Mouse (Mus musculus): ENCODE results near the gene Prss41. TPM values are rescaled to one million over a fixed set of nuclear protein-coding genes. Genes with fewer than 3 reads are reported as not detected.

Prss41 gene
- polyA plus RNA-seq, 1 experiment from 2014 or later: 0.96 TPM

DNA sequence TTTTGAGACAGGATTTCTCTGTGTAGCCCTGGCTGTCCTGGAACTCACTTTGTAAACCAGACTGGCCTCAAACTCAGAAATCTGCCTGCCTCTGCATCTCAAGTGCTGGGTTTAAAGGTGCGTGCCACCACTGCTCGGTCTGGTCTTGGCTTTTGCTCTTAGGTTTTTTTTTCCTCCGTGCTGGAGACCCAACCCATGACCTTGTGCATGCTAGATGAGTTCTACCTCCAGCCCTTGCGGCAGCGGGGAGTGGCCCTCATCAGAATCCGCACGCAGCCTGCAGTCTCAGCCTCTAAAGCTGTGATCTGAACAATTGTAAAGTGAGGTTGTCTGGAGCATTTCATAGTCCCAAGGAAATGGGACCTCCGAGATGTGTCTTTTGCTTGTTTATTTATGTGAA is 48.6 kb downstream of the Prss41 start:
- Histone ChIP-seq H3K4me2 (ENCODE audit: low read depth, low read length) (no peak overlapping the region), H3K4me1 (ENCODE audit: control insufficient read depth, insufficient read depth, low read length) (peaks cover under 1% of the 10 kb centered on the region; the same call in 1 of the 2 replicates), H3K27me3 (ENCODE audit: control insufficient read depth, insufficient read depth, low read length) (no peaks in the 10 kb centered on the region), H3K9me3 (ENCODE audit: control insufficient read depth, low read length) (no peaks in the 10 kb centered on the region), H3K9ac (replicated peaks; ENCODE audit: low read depth, low read length) (no peak overlapping the region), H3K36me3 (ENCODE audit: control insufficient read depth, insufficient read depth, low read length) (no peaks in the 10 kb centered on the region), H3K27ac (ENCODE audit: low read depth, low read length) (no peak overlapping the region), H3K4me3 (ENCODE audit: low read depth, low read length) (no peak overlapping the region)
- no peak for ATAC-seq (ENCODE audit: low read depth)
- WGBS: 95% methylated on average over 8 of the region's 8 CpGs

DNA sequence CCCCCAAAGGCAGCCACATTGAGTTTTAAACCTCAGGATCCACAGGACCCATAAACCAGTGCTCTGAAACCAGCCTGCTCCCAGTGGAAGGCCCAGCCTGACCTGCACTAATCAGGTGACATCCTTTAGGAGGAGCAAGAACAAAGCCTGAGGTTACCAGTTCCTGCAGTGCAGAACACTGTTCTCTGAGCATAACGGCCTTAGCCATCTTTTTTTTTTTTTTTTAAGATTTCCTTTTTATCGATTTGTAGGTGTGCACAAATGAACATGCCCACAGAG is 53.0 kb downstream of the Prss41 start:
- Histone ChIP-seq H3K9ac (replicated peaks; ENCODE audit: low read depth, low read length) (peak overlapping the region; percentile 65), H3K4me2 (ENCODE audit: low read depth, low read length) (peak overlapping the region; percentile 75), H3K27me3 (ENCODE audit: control insufficient read depth, insufficient read depth, low read length) (no peaks in the 10 kb centered on the region), H3K27ac (ENCODE audit: low read depth, low read length) (peak overlapping the region; percentile 94), H3K9me3 (ENCODE audit: control insufficient read depth, low read length) (no peaks in the 10 kb centered on the region), H3K4me3 (ENCODE audit: low read depth, low read length) (peak overlapping the region; percentile 35), H3K36me3 (ENCODE audit: control insufficient read depth, insufficient read depth, low read length) (no peaks in the 10 kb centered on the region), H3K4me1 (ENCODE audit: control insufficient read depth, insufficient read depth, low read length) (peaks cover 10% of the 10 kb centered on the region)
- 48% methylated on average over 2 of the region's 2 CpGs for WGBS
- no peak; the same call in 1 of the 2 replicates for ATAC-seq (ENCODE audit: low read depth)

- no peaks in the 10 kb centered on the region for H3K27me3 ChIP-seq (ENCODE audit: control insufficient read depth, insufficient read depth, low read length)
- H3K4me1 ChIP-seq (ENCODE audit: control insufficient read depth, insufficient read depth, low read length): peaks cover 10% of the 10 kb centered on the region
- peak within 1 kb of the TSS; percentile 94 for H3K27ac ChIP-seq (ENCODE audit: low read depth, low read length)
- H3K9ac ChIP-seq (replicated peaks; ENCODE audit: low read depth, low read length): peak within 1 kb of the TSS; percentile 65
- no peaks in the 10 kb centered on the region for H3K36me3 ChIP-seq (ENCODE audit: control insufficient read depth, insufficient read depth, low read length)
- peak; percentile 13 for ATAC-seq (ENCODE audit: low read depth)
- peak within 1 kb of the TSS; percentile 35 for H3K4me3 ChIP-seq (ENCODE audit: low read depth, low read length)
- H3K4me2 ChIP-seq (ENCODE audit: low read depth, low read length): peak within 1 kb of the TSS; percentile 75
- H3K9me3 ChIP-seq (ENCODE audit: control insufficient read depth, low read length): no peaks in the 10 kb centered on the region
- WGBS: 2% methylated on average over 29 of the region's 29 CpGs
Observed at GRCm38 (mm10) chr17:23790269-23791078, 53.5 kb downstream of the Prss41 start, which contains the start of gene Srrm2. TSS of gene Srrm2 (plus strand) at chr17:23790532.

DNA sequence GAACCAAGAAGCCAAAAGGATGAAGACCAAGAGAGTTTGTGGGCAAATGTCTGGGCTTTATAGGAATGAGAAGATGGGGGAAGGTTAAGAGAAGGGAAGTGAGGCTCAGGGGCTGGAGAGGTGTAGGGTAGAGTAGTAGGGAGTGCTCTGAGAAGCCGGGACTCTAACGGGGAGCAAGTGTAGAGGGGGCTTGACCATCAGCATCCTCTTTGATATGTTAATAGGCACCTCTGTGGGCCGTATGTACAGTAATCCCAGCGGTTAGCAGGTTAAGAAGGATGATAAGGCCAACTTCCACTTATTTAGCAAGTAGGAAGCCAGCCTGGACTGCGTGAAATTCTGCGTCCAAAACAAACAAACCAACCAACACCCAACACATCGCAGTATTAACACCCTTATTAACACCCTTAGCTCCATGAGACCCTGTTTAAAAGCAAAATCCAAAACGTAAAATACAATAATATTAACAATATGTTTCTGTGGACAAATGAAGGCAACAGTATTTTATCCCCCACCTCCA is 54.2 kb downstream of the Prss41 start:
- no peaks in the 10 kb centered on the region for H3K9me3 ChIP-seq (ENCODE audit: control insufficient read depth, low read length)
- H3K9ac ChIP-seq (replicated peaks; ENCODE audit: low read depth, low read length): peak overlapping the region; percentile 65
- no peaks in the 10 kb centered on the region for H3K36me3 ChIP-seq (ENCODE audit: control insufficient read depth, insufficient read depth, low read length)
- H3K27ac ChIP-seq (ENCODE audit: low read depth, low read length): peak overlapping the region; percentile 94
- peak overlapping the region; percentile 35 for H3K4me3 ChIP-seq (ENCODE audit: low read depth, low read length)
- peaks cover 10% of the 10 kb centered on the region for H3K4me1 ChIP-seq (ENCODE audit: control insufficient read depth, insufficient read depth, low read length)
- WGBS: 11% methylated on average over 8 of the region's 8 CpGs
- no peaks in the 10 kb centered on the region for H3K27me3 ChIP-seq (ENCODE audit: control insufficient read depth, insufficient read depth, low read length)
- no peak for ATAC-seq (ENCODE audit: low read depth)
- peak overlapping the region; percentile 75 for H3K4me2 ChIP-seq (ENCODE audit: low read depth, low read length)

- Histone ChIP-seq H3K27me3 (ENCODE audit: control insufficient read depth, insufficient read depth, low read length) (no peaks in the 10 kb centered on the region), H3K27ac (ENCODE audit: low read depth, low read length) (no peak overlapping the region), H3K4me3 (ENCODE audit: low read depth, low read length) (no peak overlapping the region), H3K36me3 (ENCODE audit: control insufficient read depth, insufficient read depth, low read length) (no peaks in the 10 kb centered on the region), H3K4me2 (ENCODE audit: low read depth, low read length) (no peak overlapping the region), H3K4me1 (ENCODE audit: control insufficient read depth, insufficient read depth, low read length) (peaks cover 10% of the 10 kb centered on the region), H3K9me3 (ENCODE audit: control insufficient read depth, low read length) (no peaks in the 10 kb centered on the region), H3K9ac (replicated peaks; ENCODE audit: low read depth, low read length) (no peak overlapping the region)
- WGBS: 91% methylated on average over 4 of the region's 4 CpGs
- no peak for ATAC-seq (ENCODE audit: low read depth)
Observed at GRCm38 (mm10) chr17:23788973-23789372, 55.0 kb downstream of the Prss41 start.

Small RNAs within 50 kb of the gene (microRNA-seq; reads per million reads assigned to microRNA genes)
- gene Mir5125: not detected

Other genes starting within 250 kb of the Prss41 start
- 26.6 TPM in 2 replicates for gene Zfp13, start 244.7 kb downstream of the Prss41 start, polyA plus RNA-seq (2014; fragmentation: Nextera tagmentation; extraction: Ambion mirVana)
- gene Zscan10, start 243.3 kb downstream of the Prss41 start, polyA plus RNA-seq (2014; fragmentation: Nextera tagmentation; extraction: Ambion mirVana): not detected in 2 replicates
- gene Mmp25, start 198.9 kb downstream of the Prss41 start, polyA plus RNA-seq (2014; fragmentation: Nextera tagmentation; extraction: Ambion mirVana): 0.80 and 2.3 TPM in 2 replicates
- gene Bicdl2, start 183.7 kb downstream of the Prss41 start, polyA plus RNA-seq (2014; fragmentation: Nextera tagmentation; extraction: Ambion mirVana): 0.29 TPM in 1 of 2 replicates, not detected in the other
- gene Hcfc1r1, start 170.6 kb downstream of the Prss41 start, polyA plus RNA-seq (2014; fragmentation: Nextera tagmentation; extraction: Ambion mirVana): 132 and 147 TPM in 2 replicates
- 42.1 and 43.0 TPM in 2 replicates for gene Thoc6, start 170.3 kb downstream of the Prss41 start, polyA plus RNA-seq (2014; fragmentation: Nextera tagmentation; extraction: Ambion mirVana)
- 2.6 and 3.8 TPM in 2 replicates for gene Tnfrsf12a, start 166.7 kb downstream of the Prss41 start, polyA plus RNA-seq (2014; fragmentation: Nextera tagmentation; extraction: Ambion mirVana)
- not detected in 2 replicates for gene Cldn6, start 164.9 kb downstream of the Prss41 start, polyA plus RNA-seq (2014; fragmentation: Nextera tagmentation; extraction: Ambion mirVana)
- 0.70 and 1.4 TPM in 2 replicates for gene Cldn9, start 160.1 kb downstream of the Prss41 start, polyA plus RNA-seq (2014; fragmentation: Nextera tagmentation; extraction: Ambion mirVana)
- gene 1520401A03Rik, start 121.4 kb downstream of the Prss41 start, polyA plus RNA-seq (2014; fragmentation: Nextera tagmentation; extraction: Ambion mirVana): 0.21 and 0.52 TPM in 2 replicates
- 13.0 and 14.3 TPM in 2 replicates for gene Pkmyt1, start 117.8 kb downstream of the Prss41 start, polyA plus RNA-seq (2014; fragmentation: Nextera tagmentation; extraction: Ambion mirVana)
- gene Paqr4, start 103.3 kb downstream of the Prss41 start, polyA plus RNA-seq (2014; fragmentation: Nextera tagmentation; extraction: Ambion mirVana): 49.6 and 51.4 TPM in 2 replicates
- gene Kremen2, start 98.3 kb downstream of the Prss41 start, polyA plus RNA-seq (2014; fragmentation: Nextera tagmentation; extraction: Ambion mirVana): 0.93 and 1.2 TPM in 2 replicates
- gene Flywch1, start 72.6 kb downstream of the Prss41 start, polyA plus RNA-seq (2014; fragmentation: Nextera tagmentation; extraction: Ambion mirVana): 192 and 216 TPM in 2 replicates
- gene Flywch2, start 58.1 kb downstream of the Prss41 start, polyA plus RNA-seq (2014; fragmentation: Nextera tagmentation; extraction: Ambion mirVana): 69.9 and 96.5 TPM in 2 replicates
- 471 and 524 TPM in 2 replicates for gene Srrm2, start 53.6 kb downstream of the Prss41 start, polyA plus RNA-seq (2014; fragmentation: Nextera tagmentation; extraction: Ambion mirVana)
- gene Elob, start 15.0 kb downstream of the Prss41 start, polyA plus RNA-seq (2014; fragmentation: Nextera tagmentation; extraction: Ambion mirVana): 1,182 and 1,322 TPM in 2 replicates
- not detected in 2 replicates for gene Prss33, start 8.1 kb downstream of the Prss41 start, polyA plus RNA-seq (2014; fragmentation: Nextera tagmentation; extraction: Ambion mirVana)
- gene Prss32, start 317 bp downstream of the Prss41 start, polyA plus RNA-seq (2014; fragmentation: Nextera tagmentation; extraction: Ambion mirVana): not detected in 2 replicates
- not detected in 2 replicates for gene Prss21, start 23.9 kb upstream of the Prss41 start, polyA plus RNA-seq (2014; fragmentation: Nextera tagmentation; extraction: Ambion mirVana)
- not detected in 2 replicates for gene Dcpp1, start 36.7 kb upstream of the Prss41 start, polyA plus RNA-seq (2014; fragmentation: Nextera tagmentation; extraction: Ambion mirVana)
- gene Dcpp2, start 36.7 kb upstream of the Prss41 start, polyA plus RNA-seq (2014; fragmentation: Nextera tagmentation; extraction: Ambion mirVana): not detected in 2 replicates
- not detected in 2 replicates for gene Dcpp3, start 73.3 kb upstream of the Prss41 start, polyA plus RNA-seq (2014; fragmentation: Nextera tagmentation; extraction: Ambion mirVana)
- not detected in 2 replicates for gene Sbp, start 97.5 kb upstream of the Prss41 start, polyA plus RNA-seq (2014; fragmentation: Nextera tagmentation; extraction: Ambion mirVana)
- gene Sbpl, start 111.1 kb upstream of the Prss41 start, polyA plus RNA-seq (2014; fragmentation: Nextera tagmentation; extraction: Ambion mirVana): not detected in 2 replicates
- gene Prss30, start 136.4 kb upstream of the Prss41 start, polyA plus RNA-seq (2014; fragmentation: Nextera tagmentation; extraction: Ambion mirVana): 0.31 TPM in 1 of 2 replicates, not detected in the other
- not detected in 2 replicates for gene Prss22, start 153.9 kb upstream of the Prss41 start, polyA plus RNA-seq (2014; fragmentation: Nextera tagmentation; extraction: Ambion mirVana)
- 0.16 and 0.21 TPM in 2 replicates for gene Prss27, start 194.0 kb upstream of the Prss41 start, polyA plus RNA-seq (2014; fragmentation: Nextera tagmentation; extraction: Ambion mirVana)
- 70.3 and 79.2 TPM in 2 replicates for gene Kctd5, start 229.3 kb upstream of the Prss41 start, polyA plus RNA-seq (2014; fragmentation: Nextera tagmentation; extraction: Ambion mirVana)